Mouse (Mus musculus) cerebellum, adult 11 months (tissue): ENCODE measurements around the gene Selenot.
"Not testable (repeated sequence)": the region's sequence is repeated elsewhere in the genome, so short reads cannot be mapped to it uniquely, and the experiment has no call there.

Experiments
- DNase-seq: peaks from one replicate; pipeline ENCODE4 v3.0.0; 2022

Gene Selenot

DNA sequence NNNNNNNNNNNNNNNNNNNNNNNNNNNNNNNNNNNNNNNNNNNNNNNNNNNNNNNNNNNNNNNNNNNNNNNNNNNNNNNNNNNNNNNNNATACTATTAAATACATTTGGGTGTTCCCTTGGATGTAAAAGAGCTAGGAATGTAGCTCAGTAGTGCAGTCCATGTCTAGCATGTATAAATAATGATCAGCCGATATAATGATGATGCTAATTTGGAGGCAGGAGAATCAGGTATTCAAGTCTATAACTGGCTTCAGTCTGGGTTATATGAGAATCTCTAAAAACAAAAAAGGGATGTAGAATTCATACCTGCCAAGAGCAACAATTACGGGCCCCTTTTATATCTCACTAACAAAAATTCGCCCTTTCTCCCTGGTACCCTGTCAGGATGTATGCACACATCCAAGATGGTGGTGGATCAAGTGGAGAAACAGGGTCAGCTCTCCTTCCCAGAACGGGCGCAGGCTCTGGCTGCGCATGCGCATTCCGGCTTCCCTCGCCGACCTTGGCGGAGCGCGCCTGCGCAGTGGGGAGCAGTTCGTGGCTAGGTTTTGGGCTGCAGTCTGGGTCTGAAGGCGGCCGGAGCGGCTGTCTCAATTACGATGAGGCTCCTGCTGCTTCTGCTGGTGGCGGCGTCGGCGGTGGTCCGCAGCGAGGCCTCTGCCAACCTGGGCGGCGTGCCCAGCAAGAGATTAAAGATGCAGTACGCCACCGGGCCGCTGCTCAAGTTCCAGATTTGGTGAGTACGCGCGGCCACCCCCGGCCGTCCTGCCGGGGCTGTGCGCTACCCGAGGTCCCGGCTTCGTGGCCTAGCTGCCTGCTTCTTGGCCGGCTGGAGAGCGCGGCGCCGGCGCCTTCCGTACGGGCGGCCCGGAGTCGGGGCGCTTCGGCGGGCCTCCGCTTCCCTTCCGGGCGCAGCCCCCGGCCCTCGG lies at the start of gene Selenot:
Selenot (plus strand) TSS at position 500 of the 930 bp plus-strand sequence.
- DNase-seq, result peak; percentile 98

DNA sequence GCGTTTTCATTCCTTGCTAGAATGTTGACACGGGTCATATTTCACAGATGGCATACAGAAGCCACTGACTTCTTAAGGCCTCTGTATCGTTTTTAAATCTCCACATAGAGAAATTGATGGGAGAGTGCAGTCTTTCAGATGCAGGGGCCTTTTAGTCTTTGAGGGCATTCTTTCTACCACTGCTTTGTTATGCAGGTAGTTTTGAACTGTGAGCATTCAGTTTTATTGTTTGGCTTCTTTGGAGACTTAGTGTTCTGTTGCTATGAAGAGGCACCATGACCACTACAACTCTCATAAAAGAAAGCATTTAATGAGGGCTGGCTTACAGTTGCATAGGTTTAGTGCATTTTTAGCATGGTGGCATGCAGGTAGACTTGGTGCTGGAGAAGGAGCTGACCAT lies 39.9 kb upstream of the Selenot start:
- DNase-seq, result no peak

DNA sequence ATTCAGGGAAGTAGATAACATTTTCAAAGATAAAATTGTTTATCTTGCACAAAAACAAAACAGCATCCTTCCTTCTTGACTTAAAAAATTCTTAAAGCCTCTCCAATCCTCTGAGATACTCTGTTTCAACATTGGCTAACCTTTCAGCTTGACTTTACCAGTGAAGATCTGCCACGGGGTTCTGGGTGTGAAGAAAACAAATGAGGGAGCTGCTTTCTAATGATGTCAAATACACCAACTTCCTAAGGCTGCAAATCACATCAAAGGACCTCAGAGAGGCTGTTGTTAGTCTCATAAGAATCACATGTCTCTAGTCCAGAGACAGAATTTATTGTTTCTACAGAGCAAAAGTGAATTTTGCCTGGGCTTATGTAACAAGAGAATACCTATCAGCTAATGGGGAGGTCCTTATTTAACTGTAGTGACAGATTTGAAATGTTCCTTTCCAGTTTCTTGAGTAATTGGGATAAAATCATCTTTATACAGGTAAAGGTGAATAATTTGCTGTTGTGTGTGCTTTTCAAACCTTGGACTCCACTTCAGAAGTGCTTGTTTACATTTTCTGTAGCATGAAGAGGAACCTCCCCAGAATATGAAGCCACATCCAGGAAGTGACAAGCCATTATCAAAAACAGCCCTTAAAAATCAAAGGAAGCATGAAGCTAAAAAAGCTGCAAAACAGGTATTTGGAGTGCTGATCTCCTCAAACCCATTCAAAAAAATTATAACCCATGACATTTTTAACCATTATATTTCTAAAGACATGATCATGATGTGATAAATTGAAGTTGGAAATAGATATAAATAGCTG lies 24.2 kb upstream of the Selenot start:
- no peak for DNase-seq

DNA sequence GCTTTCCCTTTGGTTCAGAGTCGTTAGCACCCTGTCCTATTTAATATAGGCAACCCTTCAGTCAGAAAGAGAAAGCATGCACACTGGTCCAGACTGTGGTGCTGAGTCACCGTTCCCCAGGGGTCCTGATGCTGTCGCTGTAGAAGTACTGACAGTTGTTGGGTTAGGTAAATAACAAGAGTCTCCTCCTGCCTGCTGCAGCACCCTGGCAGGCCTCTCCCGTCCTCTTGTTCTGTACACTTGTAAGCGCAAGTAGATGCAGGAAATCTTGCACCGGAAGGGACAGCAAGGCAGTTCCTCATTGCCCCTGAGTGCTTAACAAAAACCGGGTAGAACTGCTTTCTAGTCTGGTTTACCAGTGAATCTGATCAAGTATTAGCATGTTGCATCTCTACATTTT lies 19.8 kb upstream of the Selenot start:
- DNase-seq, result no peak

DNA sequence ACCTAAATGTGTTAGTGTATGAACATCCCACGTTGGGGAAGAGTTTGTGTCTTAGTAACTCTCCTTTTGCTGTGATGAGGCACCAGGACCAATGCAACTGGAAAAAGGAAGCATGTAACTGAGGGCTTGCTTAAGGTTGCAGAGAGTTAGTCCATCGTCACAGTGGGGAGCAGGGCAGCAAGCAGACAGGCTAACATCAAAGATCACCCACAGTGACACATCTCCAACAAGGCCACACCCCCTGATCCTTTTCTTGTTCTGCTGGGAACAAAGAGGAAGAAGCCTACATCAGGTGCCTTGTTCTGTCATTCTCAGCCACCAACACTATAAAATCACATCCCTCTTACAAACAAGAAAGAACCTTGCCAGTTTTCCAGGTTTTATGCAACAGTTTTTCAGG lies 16.5 kb upstream of the Selenot start:
- no peak for DNase-seq

DNA sequence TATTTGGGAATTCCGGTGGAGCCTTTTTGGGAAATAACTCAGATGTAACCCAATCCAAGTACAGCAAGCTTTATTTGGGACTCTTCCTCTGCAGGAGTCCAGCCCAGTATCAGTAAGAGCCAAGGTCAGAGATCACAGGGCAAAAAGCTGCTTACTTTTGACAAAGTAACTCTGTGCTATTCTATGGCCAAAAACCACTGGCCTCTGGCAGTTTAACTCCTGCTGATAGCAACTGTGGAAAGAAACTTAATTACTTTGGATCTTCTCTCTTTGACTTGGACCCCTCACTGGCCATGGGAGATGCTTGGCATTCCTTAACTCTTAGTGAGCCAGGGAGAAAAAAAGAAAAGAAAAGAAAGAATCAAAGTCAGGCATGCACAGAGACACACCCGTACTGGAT lies 15.0 kb upstream of the Selenot start:
- no peak for DNase-seq

DNA sequence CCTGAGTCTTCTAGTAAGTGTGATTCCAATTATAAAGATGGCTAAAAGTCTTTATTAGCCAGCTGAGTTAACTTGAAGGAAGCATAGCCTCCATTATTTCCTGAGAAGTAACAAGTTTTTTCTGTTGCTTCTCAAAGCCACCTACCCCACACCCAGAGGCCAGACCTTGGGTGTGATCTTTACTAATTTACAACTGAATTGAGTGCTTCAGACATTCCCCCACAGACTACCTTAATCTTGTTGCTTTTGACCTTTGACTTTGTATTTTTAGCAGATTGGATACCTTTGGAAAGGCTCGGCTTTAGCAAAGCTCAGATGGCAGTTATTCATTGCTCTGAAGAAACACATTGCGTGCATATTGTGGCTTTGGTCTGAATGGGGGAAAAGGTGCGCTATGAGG lies 5.6 kb upstream of the Selenot start:
- no peak for DNase-seq

DNA sequence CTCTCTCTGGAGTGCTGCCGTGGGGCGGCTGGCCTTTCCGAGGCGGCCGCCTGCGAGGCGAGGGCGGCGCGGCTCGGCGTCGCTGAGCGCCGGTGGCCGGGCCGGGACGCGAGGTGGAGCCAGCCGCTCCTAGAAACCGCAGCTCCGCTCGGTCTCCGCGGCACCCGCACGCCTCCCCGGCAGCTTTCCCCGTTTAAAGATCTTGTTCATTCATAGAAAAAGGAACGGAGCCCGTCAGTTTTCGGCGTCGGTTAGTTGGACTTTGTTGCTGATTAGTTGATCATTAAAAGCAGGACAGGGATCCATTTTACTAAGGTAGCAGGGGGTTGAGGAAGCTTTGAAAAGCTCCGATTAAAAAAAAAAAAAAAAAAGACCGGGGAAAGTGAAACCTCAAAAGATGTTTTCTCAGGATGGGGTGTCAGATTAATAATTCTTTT lies 649 bp downstream of the Selenot start:
- no peak for DNase-seq

DNA sequence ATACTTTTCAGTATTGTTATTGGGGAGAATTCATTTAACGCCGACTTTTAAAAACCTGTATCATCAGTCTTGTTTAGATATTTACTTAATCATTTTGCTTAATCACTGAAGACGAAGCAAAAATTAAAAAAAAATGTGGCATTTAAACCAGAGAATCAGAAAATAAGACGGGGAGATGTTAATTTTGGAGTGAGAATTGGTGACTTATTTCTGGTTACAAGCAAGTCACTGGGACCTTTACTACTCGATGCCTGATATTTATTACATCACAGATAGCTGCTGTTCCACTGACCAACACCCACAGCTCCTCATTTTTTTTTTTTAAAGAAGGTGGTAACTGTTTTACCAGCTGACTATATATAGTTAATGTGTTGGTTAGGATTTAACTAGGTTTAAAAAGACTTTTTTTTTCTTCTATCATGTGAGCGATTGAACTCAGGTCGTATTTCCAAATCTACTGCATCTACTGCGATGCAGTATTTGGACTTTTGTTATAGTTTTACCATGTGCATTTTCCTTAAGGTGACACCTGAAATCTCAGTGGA lies 1.1 kb downstream of the Selenot start:
- DNase-seq, result no peak

DNA sequence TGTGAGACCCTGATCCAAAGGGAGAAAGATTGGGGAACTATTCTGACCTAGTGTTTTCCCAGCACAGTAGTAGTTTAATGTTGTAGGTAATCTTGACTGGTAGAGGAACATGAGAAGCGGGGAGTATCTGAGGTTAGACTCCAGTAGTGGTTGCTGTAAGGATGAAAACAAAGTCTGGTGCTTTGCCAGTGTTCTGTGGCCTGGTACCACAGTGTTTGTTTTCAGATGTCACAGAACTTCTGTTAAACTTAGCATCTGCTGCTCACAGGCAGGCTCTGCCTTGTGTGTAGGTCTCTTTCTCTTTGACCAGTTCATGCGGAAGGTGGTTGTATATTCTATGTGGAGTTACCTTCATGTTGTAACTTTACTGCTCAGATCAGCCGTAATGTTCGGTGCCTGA lies 5.1 kb downstream of the Selenot start:
- no peak for DNase-seq

DNA sequence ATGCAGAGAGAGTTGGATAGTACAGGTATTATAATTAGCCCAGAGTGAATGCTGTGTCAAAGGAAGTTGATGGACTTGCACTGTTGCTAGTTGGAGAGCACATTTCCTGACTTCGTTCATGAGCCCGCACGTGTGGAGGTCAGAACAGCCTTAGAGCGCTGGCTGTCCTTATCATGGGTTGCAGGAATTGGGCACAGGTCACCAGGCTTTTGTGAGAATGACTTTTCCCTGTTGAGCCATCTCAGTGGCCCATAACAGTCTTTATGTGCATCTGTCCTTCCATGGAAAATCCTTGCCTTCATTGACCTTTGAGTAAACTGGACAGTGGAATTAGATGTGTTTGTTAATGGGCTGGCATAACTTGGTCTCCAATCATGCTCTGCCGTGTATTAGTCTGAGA lies 5.9 kb downstream of the Selenot start:
- no peak for DNase-seq

DNA sequence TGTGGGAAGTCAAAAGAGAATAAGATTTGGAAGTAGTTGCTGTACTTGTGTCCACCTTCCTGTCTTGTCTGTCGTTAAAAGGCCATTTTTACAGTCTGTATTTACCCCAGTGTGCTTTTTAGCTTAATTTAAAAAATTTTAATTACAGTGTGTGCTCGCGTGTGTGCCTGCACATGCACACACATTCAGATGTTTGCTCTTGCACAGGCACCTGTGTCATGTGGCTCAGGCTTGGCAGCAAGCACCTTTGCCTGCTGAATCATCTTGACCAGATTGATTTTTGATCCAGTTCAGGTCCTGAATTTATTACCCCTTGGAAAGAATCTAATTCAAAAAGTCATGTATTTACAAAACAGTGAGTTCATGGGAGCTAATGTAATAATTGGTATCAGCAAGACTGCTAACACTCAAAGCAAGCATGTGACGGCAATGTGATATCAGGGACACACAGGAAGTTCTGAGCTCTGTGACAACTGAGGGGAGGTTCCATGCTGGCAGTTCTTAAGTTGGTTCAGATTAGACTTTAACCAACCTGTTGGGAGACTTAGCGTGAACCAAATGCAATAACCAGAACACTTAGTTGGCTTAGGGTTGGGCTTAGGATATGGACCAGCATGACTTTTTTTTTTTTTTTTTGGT lies 6.5 kb downstream of the Selenot start:
- DNase-seq, result no peak

DNA sequence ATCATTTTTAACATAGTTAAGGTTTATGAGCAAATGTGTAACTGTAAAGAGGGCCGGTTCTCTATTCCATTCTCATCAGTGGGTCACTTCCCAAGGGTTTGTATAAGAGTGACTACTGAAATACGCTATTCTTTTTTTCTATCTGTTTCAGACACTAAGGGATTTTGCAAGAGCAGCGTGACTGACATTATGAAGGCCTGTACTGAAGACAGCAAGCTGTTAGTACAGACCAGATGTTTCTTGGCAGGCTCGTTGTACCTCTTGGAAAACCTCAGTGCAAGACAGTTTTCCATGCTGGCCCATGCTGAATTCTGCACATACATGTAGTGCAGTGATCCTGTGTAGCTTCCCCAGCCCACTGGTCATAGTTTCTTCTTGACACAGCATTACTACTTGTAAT lies 14.1 kb downstream of the Selenot start:
- not testable (repeated sequence) for DNase-seq

DNA sequence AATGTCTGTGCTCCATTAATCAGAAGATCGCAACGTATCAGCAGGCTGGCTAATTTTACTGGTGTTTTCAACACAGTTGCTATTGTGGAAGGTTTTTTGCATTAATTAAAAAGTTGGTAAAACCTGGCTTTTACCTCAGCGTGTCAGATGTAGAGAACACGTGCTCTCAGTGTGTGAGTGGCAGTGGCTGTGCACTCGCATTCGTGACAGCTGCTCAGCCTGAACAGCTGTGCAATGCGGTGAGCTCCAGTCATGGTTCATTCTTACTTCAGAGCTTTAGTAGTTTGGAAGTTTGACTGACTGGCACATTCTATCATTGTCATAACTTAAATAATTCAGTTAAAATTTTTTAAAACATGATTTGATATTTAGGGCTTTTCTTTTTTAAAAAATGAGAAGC lies 16.2 kb downstream of the Selenot start:
- not testable (repeated sequence) for DNase-seq

DNA sequence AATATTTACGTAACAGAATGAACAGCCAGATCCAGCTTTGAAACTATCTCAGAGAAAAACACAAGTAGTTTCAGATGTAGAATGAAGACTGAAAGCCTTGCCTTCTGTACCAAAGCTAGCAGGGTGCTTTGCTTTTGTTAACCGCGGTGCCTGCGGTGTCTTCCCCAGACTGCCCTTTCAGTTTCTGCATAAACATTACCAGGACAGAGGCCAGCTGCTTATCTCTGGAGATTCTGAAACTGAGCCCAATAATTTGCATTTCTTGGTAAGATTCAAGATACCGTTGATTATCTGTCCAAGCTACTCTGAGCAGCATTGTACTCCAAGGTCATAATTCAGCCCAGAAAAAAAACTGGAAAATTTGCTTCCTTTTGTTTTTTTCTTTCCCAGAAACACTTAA lies 17.2 kb downstream of the Selenot start:
- no peak for DNase-seq

DNA sequence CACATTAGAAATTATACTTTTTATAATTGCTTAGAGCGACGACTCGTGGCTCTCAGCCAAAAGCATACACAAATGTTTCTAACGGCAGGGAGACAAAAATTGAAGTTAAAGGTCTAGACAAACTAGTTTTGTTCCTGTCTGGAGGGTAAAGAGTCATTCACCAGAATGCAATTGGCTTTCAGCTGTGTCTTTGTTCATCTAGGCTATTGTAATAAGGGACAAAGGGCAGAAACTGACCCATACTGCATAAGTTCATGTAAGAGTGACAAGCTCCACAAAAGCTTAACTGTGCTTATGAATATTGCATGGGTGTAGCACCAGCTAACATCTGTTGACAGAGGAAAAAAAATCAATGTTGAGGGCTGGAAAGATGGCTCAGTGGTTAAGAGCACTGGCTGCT lies 32.1 kb downstream of the Selenot start:
- DNase-seq, result no peak

DNA sequence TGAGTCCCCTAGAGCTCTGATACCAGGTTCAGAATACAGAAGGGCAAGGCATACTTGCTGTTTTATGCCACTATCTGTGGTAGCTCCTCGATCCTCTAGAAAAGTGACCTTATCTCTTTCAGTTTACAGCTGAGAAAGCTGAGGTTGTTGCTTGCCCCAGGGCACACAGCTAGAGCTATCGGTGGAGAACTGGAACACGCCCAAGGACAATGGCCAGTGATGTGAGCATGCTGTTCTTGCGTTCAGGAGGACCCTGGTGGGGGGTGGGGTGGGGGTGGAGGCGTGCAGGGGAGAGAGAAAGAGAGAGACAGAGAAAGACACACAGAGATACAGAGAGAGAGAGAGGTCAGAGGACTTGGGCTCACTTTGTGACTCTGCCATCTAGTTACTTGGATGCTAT lies 33.5 kb downstream of the Selenot start:
- no peak for DNase-seq

DNA sequence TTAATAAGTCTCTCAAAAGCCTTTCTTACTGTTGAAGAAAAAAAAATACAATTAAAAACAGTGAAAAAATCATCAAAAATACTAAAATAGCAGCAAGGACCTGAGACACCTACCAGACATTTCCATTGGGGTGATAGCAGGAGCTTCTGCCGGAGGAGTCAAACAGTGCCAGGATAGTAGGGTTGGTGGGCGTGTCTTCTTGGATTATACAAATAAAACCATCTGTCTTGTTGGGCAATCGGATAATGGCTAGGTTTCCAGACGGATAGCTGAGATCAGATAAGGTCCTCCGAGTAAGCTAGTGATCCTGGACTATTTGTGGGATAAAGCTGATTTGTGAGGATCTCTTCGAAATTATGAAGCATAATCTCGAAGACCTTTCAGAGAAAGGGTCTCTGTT lies 44.6 kb downstream of the Selenot start:
- DNase-seq, result no peak

DNA sequence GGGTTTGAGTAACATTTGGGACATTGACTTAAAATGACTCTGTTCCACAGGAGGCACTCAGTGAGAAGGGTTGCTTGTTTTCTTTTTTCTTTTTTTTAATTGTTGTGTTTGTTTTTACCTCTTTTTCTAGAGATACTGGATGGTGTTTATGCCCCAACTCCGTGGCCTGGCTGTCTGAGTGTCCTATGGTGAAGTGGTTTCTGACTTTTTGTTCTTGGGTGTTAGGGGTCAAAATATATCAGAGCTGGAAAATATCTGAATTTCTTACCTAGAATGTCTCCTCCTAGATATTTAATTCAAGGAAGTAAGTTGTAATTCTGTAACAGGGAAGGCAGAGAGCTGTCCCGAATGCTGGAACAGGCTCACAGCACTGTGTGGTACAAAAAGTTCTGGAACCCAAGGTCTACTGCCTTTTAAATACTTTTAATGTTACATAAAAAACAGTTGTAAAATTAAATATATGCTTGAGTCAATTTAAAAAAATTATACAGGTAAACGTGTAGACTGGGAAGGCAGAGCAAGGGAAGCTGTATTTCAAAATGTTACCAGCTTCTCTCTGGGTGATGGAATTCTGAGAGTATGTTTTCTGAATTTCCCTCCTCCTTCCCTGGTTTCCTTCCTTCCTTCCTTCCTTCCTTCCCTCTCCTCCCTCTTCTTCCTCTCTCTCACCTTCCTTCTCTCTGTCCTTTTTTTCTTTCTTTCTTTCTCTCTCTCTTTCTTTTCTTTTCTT lies 46.4 kb downstream of the Selenot start:
- no peak for DNase-seq

DNA sequence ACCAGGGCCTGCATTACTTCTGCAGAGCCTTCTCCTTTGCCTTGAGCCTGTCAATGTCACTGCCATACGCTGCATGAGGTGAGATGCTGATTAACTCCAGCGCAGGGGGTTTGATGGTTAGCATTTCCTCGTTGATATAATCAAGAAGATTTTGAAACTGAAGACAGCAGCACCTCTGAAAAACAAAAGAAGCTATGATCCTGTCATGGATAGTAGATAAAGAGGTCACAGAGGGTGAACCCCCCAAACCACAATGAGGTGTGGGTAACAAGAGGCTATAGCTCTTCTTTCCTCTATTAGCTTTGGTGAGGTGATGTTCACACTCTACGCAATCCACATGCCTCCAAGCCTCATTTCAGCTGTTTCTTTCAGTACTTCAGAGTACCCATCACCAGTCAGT lies 48.5 kb downstream of the Selenot start:
- DNase-seq, result no peak

DNA sequence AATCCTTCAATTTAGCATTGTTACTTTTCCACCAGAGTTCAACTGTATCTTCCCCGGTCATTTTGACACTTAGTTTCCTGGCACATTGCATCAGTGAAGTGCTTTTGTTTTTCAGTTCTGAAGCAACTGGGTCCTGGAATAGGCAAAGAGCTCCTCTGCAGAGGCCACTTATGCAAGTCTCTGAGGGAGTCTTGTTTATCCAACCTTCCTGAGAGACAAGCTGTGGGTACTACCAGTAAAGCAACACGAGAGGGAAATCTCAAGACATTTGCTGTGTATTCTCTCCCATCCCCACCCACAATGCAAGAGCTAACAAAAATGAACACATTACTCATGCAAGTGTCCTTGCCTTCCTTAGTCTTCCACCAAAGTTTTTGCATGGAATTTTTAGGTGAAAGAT lies 55.3 kb downstream of the Selenot start:
- DNase-seq, result no peak
